Mouse (Mus musculus): Measurements from ENCODE around the gene Mrpl51. TPM values are rescaled to one million over a fixed set of nuclear protein-coding genes. Genes with fewer than 3 reads are reported as not detected.
A peak's percentile ranks its signal among the peaks of the same experiment; 100 is the strongest.

The Mrpl51 gene
- polyA plus RNA-seq, 1 experiment from 2014 or later: 202 TPM

GRCm38 (mm10) chr6:125173256-125173655 lies 18.3 kb upstream of the Mrpl51 start:
- no peaks in the 10 kb centered on the region for H3K9me3 ChIP-seq (replicated peaks)
- no peak for ATAC-seq
- 93% methylated on average over 7 of the region's 7 CpGs for WGBS
- no peak overlapping the region for H3K4me3 ChIP-seq
- no peak overlapping the region for H3K4me2 ChIP-seq
- peaks cover 100% of the 10 kb centered on the region for H3K36me3 ChIP-seq (ENCODE audit: poor library complexity, severe bottlenecking)
- H3K27ac ChIP-seq: no peak overlapping the region
- H3K9ac ChIP-seq: no peak overlapping the region
- H3K27me3 ChIP-seq: no peaks in the 10 kb centered on the region
- H3K4me1 ChIP-seq: no peaks in the 10 kb centered on the region

- WGBS: 93% methylated on average over 5 of the region's 5 CpGs
- no peaks in the 10 kb centered on the region for H3K9me3 ChIP-seq (replicated peaks)
- H3K9ac ChIP-seq: no peak overlapping the region
- no peaks in the 10 kb centered on the region for H3K27me3 ChIP-seq
- H3K36me3 ChIP-seq (ENCODE audit: poor library complexity, severe bottlenecking): peaks cover 100% of the 10 kb centered on the region
- no peak overlapping the region for H3K4me3 ChIP-seq
- no peak overlapping the region for H3K4me2 ChIP-seq
- no peak overlapping the region for H3K27ac ChIP-seq
- ATAC-seq: no peak
- H3K4me1 ChIP-seq: no peaks in the 10 kb centered on the region
Observed at GRCm38 (mm10) chr6:125175469-125175868, 16.1 kb upstream of the Mrpl51 start.

GRCm38 (mm10) chr6:125179601-125180000 lies 12.0 kb upstream of the Mrpl51 start:
- no peaks in the 10 kb centered on the region for H3K4me1 ChIP-seq
- no peak overlapping the region for H3K4me2 ChIP-seq
- H3K9ac ChIP-seq: no peak overlapping the region
- H3K27ac ChIP-seq: no peak overlapping the region
- H3K27me3 ChIP-seq: no peaks in the 10 kb centered on the region
- ATAC-seq: no peak
- 92% methylated on average over 7 of the region's 7 CpGs for WGBS
- no peak overlapping the region for H3K4me3 ChIP-seq
- H3K36me3 ChIP-seq (ENCODE audit: poor library complexity, severe bottlenecking): peaks cover 99% of the 10 kb centered on the region
- no peaks in the 10 kb centered on the region for H3K9me3 ChIP-seq (replicated peaks)

- 86% methylated on average over 5 of the region's 5 CpGs for WGBS
- no peak overlapping the region for H3K9ac ChIP-seq
- ATAC-seq: no peak
Observed at GRCm38 (mm10) chr6:125182133-125182532, 9.5 kb upstream of the Mrpl51 start.

GRCm38 (mm10) chr6:125186203-125186602 lies 5.4 kb upstream of the Mrpl51 start:
- no peak for ATAC-seq
- WGBS: 97% methylated on average over 10 of the region's 10 CpGs
- H3K4me2 ChIP-seq: no peak overlapping the region
- no peak overlapping the region for H3K27ac ChIP-seq
- peaks cover 16% of the 10 kb centered on the region for H3K4me1 ChIP-seq
- H3K9me3 ChIP-seq (replicated peaks): no peaks in the 10 kb centered on the region
- H3K4me3 ChIP-seq: no peak overlapping the region
- no peaks in the 10 kb centered on the region for H3K27me3 ChIP-seq
- peaks cover 81% of the 10 kb centered on the region for H3K36me3 ChIP-seq (ENCODE audit: poor library complexity, severe bottlenecking)
- H3K9ac ChIP-seq: no peak overlapping the region

More at GRCm38 (mm10) chr6:125182133-125182532, 9.5 kb upstream of the Mrpl51 start:
- H3K36me3 ChIP-seq (ENCODE audit: poor library complexity, severe bottlenecking): peaks cover 99% of the 10 kb centered on the region
- H3K27me3 ChIP-seq: no peaks in the 10 kb centered on the region
- H3K4me1 ChIP-seq: no peaks in the 10 kb centered on the region
- no peak overlapping the region for H3K4me3 ChIP-seq
- no peak overlapping the region for H3K27ac ChIP-seq
- no peak overlapping the region for H3K4me2 ChIP-seq
- H3K9me3 ChIP-seq (replicated peaks): no peaks in the 10 kb centered on the region

- H3K9me3 ChIP-seq (replicated peaks): no peaks in the 10 kb centered on the region
- peak overlapping the region; percentile 99; the same call in 1 of the 2 replicates for H3K27ac ChIP-seq
- H3K36me3 ChIP-seq (ENCODE audit: poor library complexity, severe bottlenecking): peaks cover 60% of the 10 kb centered on the region
- peak overlapping the region; percentile 92 for H3K4me2 ChIP-seq
- peak overlapping the region; percentile 84 for H3K9ac ChIP-seq
- no peak for ATAC-seq
- peaks cover 28% of the 10 kb centered on the region for H3K4me1 ChIP-seq
- peak overlapping the region; percentile 71 for H3K4me3 ChIP-seq
- no peaks in the 10 kb centered on the region for H3K27me3 ChIP-seq
Observed at GRCm38 (mm10) chr6:125190816-125191215, 785 bp upstream of the Mrpl51 start.

- Histone ChIP-seq H3K4me3 (peak overlapping the region; percentile 71), H3K36me3 (ENCODE audit: poor library complexity, severe bottlenecking) (peaks cover 56% of the 10 kb centered on the region), H3K27me3 (no peaks in the 10 kb centered on the region), H3K27ac (peak overlapping the region; percentile 99), H3K4me2 (peak overlapping the region; percentile 92), H3K9me3 (replicated peaks) (no peaks in the 10 kb centered on the region), H3K4me1 (peaks cover 28% of the 10 kb centered on the region), H3K9ac (peak overlapping the region; percentile 84)
- under 1% methylated on average over 34 of the region's 34 CpGs for WGBS
- peak; percentile 94 for ATAC-seq
Observed at GRCm38 (mm10) chr6:125192016-125192714, 564 bp downstream of the Mrpl51 start.

- H3K36me3 ChIP-seq (ENCODE audit: poor library complexity, severe bottlenecking): peaks cover 49% of the 10 kb centered on the region
- H3K4me3 ChIP-seq: peak overlapping the region; percentile 71
- no peaks in the 10 kb centered on the region for H3K9me3 ChIP-seq (replicated peaks)
- H3K4me1 ChIP-seq: peaks cover 28% of the 10 kb centered on the region
- H3K4me2 ChIP-seq: peak overlapping the region; percentile 92
- WGBS: 54% methylated on average over 5 of the region's 5 CpGs
- peak overlapping the region; percentile 99 for H3K27ac ChIP-seq
- H3K27me3 ChIP-seq: no peaks in the 10 kb centered on the region
- ATAC-seq: no peak
- H3K9ac ChIP-seq: peak overlapping the region; percentile 84
Observed at GRCm38 (mm10) chr6:125192841-125193240, 1.2 kb downstream of the Mrpl51 start.

- ATAC-seq: no peak
- no peaks in the 10 kb centered on the region for H3K27me3 ChIP-seq
- no peak overlapping the region for H3K4me3 ChIP-seq
- H3K4me1 ChIP-seq: peaks cover 27% of the 10 kb centered on the region
- H3K36me3 ChIP-seq (ENCODE audit: poor library complexity, severe bottlenecking): peaks cover 44% of the 10 kb centered on the region
- H3K9me3 ChIP-seq (replicated peaks): no peaks in the 10 kb centered on the region
- no peak overlapping the region for H3K27ac ChIP-seq
- H3K9ac ChIP-seq: no peak overlapping the region
- 90% methylated on average over 7 of the region's 7 CpGs for WGBS
- 0 out of 2 replicates have a peak overlapping the region, but pooled peaks have one; percentile 92 for H3K4me2 ChIP-seq
Observed at GRCm38 (mm10) chr6:125193390-125193789, 1.8 kb downstream of the Mrpl51 start.

- WGBS: 29% methylated on average over 1 of the region's 1 CpGs
- Histone ChIP-seq H3K4me3 (no peak overlapping the region), H3K27ac (no peak overlapping the region), H3K36me3 (ENCODE audit: poor library complexity, severe bottlenecking) (peaks cover 34% of the 10 kb centered on the region), H3K9ac (no peak overlapping the region), H3K27me3 (no peaks in the 10 kb centered on the region), H3K4me2 (no peak overlapping the region), H3K4me1 (peaks cover 14% of the 10 kb centered on the region), H3K9me3 (replicated peaks) (no peaks in the 10 kb centered on the region)
- ATAC-seq: no peak
Observed at GRCm38 (mm10) chr6:125195541-125196075, 4.0 kb downstream of the Mrpl51 start.

- Histone ChIP-seq H3K27me3 (no peaks in the 10 kb centered on the region), H3K27ac (no peak overlapping the region), H3K9me3 (replicated peaks) (no peaks in the 10 kb centered on the region), H3K9ac (no peak overlapping the region), H3K4me3 (no peak overlapping the region), H3K36me3 (ENCODE audit: poor library complexity, severe bottlenecking) (peaks cover 34% of the 10 kb centered on the region), H3K4me2 (no peak overlapping the region), H3K4me1 (peaks cover 11% of the 10 kb centered on the region)
- 48% methylated on average over 3 of the region's 3 CpGs for WGBS
- ATAC-seq: no peak
Observed at GRCm38 (mm10) chr6:125196301-125196700, 4.7 kb downstream of the Mrpl51 start.

- H3K36me3 ChIP-seq (ENCODE audit: poor library complexity, severe bottlenecking): peaks cover 34% of the 10 kb centered on the region
- H3K9ac ChIP-seq: no peak overlapping the region
- WGBS: 85% methylated on average over 5 of the region's 5 CpGs
- no peak overlapping the region for H3K4me3 ChIP-seq
- ATAC-seq: no peak
- peaks cover 11% of the 10 kb centered on the region for H3K4me1 ChIP-seq
- H3K27me3 ChIP-seq: no peaks in the 10 kb centered on the region
- H3K4me2 ChIP-seq: no peak overlapping the region
- H3K9me3 ChIP-seq (replicated peaks): no peaks in the 10 kb centered on the region
- H3K27ac ChIP-seq: no peak overlapping the region
Observed at GRCm38 (mm10) chr6:125197166-125197565, 5.6 kb downstream of the Mrpl51 start.

All from forebrain, embryonic 13.5 days (tissue).